Mouse (Mus musculus): ENCODE data around the gene Cavin4. TPM values are rescaled to one million over a fixed set of nuclear protein-coding genes. Genes with fewer than 3 reads are reported as not detected.

Cavin4 gene
- polyA plus RNA-seq, 1 experiment from 2014 or later = 2.7 TPM

DNA sequence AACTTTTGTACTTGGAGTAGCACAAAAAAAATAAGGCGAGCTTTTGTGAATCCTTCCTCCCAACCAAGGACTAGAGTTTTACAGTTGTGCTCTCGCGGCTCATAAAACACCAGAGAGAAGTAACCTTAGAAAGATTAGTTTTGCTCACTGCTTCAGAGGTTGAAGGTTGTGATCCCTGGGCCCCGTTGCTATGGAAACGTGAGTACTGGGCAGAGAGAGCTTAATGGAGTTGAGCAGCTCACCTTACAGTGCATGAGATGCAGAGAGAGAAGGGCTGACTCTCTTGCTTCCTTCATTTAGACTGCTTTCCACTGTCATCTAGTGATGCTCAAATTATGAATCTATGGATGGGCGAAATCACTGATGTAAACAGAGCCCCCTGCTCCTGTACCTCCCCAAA lies 29.8 kb upstream of the Cavin4 start:
- ATAC-seq (ENCODE audit: low read depth) = 0 out of 2 replicates have a peak, but pooled peaks have one; percentile 12
- WGBS = 70% methylated on average over 6 of the region's 6 CpGs
- H3K9ac ChIP-seq (replicated peaks; ENCODE audit: low read depth, low read length) = no peak overlapping the region
- no peaks in the 10 kb centered on the region for H3K27me3 ChIP-seq (ENCODE audit: control insufficient read depth, insufficient read depth, low read length)
- H3K4me2 ChIP-seq (ENCODE audit: low read depth, low read length) = no peak overlapping the region
- no peaks in the 10 kb centered on the region for H3K9me3 ChIP-seq (ENCODE audit: control insufficient read depth, low read length)
- H3K4me3 ChIP-seq (ENCODE audit: low read depth, low read length) = no peak overlapping the region
- H3K36me3 ChIP-seq (ENCODE audit: control insufficient read depth, insufficient read depth, low read length) = peaks cover 4% of the 10 kb centered on the region; the same call in 1 of the 2 replicates
- H3K4me1 ChIP-seq (ENCODE audit: control insufficient read depth, insufficient read depth, low read length) = no peaks in the 10 kb centered on the region
- no peak overlapping the region for H3K27ac ChIP-seq (ENCODE audit: low read depth, low read length)

DNA sequence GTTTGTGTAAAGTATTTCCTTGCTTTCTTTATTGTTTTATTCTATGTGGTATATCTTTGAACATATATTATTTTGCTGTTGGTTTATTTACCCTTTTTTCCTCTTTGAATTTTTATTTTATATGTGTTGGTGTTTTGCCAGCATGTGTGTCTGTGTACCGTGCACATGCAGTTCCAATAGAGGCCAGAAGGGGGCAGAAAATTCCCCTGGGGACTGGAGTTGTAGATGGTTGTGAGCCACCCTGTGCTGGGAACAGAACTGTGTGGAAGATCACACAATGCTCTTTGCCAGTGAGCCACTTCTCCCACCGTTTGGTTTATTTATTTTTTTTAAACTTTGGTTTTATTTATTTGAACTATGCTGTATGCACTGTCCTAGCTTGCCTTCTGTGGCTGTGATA lies 29.3 kb upstream of the Cavin4 start:
- H3K9me3 ChIP-seq (ENCODE audit: control insufficient read depth, low read length) = no peaks in the 10 kb centered on the region
- 83% methylated on average over 2 of the region's 2 CpGs for WGBS
- H3K9ac ChIP-seq (replicated peaks; ENCODE audit: low read depth, low read length) = no peak overlapping the region
- no peak overlapping the region for H3K4me2 ChIP-seq (ENCODE audit: low read depth, low read length)
- peaks cover 9% of the 10 kb centered on the region; the same call in 1 of the 2 replicates for H3K36me3 ChIP-seq (ENCODE audit: control insufficient read depth, insufficient read depth, low read length)
- no peak overlapping the region for H3K27ac ChIP-seq (ENCODE audit: low read depth, low read length)
- H3K27me3 ChIP-seq (ENCODE audit: control insufficient read depth, insufficient read depth, low read length) = no peaks in the 10 kb centered on the region
- H3K4me3 ChIP-seq (ENCODE audit: low read depth, low read length) = no peak overlapping the region
- peak; percentile 42 for ATAC-seq (ENCODE audit: low read depth)
- no peaks in the 10 kb centered on the region for H3K4me1 ChIP-seq (ENCODE audit: control insufficient read depth, insufficient read depth, low read length)

- H3K4me1 ChIP-seq (ENCODE audit: control insufficient read depth, insufficient read depth, low read length) = no peaks in the 10 kb centered on the region
- no peak for ATAC-seq (ENCODE audit: low read depth)
- 0 out of 2 replicates have a peak, but pooled peaks cover 14% of the 10 kb centered on the region for H3K36me3 ChIP-seq (ENCODE audit: control insufficient read depth, insufficient read depth, low read length)
- no peak overlapping the region for H3K27ac ChIP-seq (ENCODE audit: low read depth, low read length)
- no peak overlapping the region for H3K9ac ChIP-seq (replicated peaks; ENCODE audit: low read depth, low read length)
- H3K9me3 ChIP-seq (ENCODE audit: control insufficient read depth, low read length) = no peaks in the 10 kb centered on the region
- 96% methylated on average over 13 of the region's 13 CpGs for WGBS
- no peak overlapping the region for H3K4me3 ChIP-seq (ENCODE audit: low read depth, low read length)
- no peaks in the 10 kb centered on the region for H3K27me3 ChIP-seq (ENCODE audit: control insufficient read depth, insufficient read depth, low read length)
- H3K4me2 ChIP-seq (ENCODE audit: low read depth, low read length) = no peak overlapping the region
These were observed 26.5 kb upstream of the Cavin4 start for GRCm38 (mm10) chr4:48636831-48637230.

DNA sequence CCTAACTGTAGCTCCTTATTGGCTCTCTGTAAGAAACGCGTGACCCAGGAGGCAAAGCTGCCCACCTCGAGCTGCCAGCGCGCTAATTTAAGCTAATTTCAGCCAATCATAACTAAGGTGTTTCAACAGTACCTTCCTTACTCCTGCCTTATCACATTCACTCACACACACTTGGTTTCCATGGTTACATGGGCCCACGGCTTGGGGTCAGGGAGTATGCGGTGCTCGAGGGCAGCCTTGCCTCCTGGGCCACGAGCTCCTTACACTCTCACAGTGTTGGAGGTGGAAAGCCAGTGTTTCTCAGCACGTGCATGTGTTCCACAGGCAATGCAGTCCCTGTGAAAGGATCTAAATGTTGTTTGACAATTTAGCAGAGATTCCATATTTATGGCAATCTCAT lies 25.2 kb upstream of the Cavin4 start:
- H3K9me3 ChIP-seq (ENCODE audit: control insufficient read depth, low read length) = no peaks in the 10 kb centered on the region
- 76% methylated on average over 10 of the region's 10 CpGs for WGBS
- H3K4me2 ChIP-seq (ENCODE audit: low read depth, low read length) = no peak overlapping the region
- no peak overlapping the region for H3K27ac ChIP-seq (ENCODE audit: low read depth, low read length)
- H3K4me3 ChIP-seq (ENCODE audit: low read depth, low read length) = no peak overlapping the region
- ATAC-seq (ENCODE audit: low read depth) = no peak
- no peaks in the 10 kb centered on the region for H3K4me1 ChIP-seq (ENCODE audit: control insufficient read depth, insufficient read depth, low read length)
- H3K27me3 ChIP-seq (ENCODE audit: control insufficient read depth, insufficient read depth, low read length) = no peaks in the 10 kb centered on the region
- H3K9ac ChIP-seq (replicated peaks; ENCODE audit: low read depth, low read length) = no peak overlapping the region
- H3K36me3 ChIP-seq (ENCODE audit: control insufficient read depth, insufficient read depth, low read length) = peaks cover 19% of the 10 kb centered on the region; the same call in 1 of the 2 replicates

DNA sequence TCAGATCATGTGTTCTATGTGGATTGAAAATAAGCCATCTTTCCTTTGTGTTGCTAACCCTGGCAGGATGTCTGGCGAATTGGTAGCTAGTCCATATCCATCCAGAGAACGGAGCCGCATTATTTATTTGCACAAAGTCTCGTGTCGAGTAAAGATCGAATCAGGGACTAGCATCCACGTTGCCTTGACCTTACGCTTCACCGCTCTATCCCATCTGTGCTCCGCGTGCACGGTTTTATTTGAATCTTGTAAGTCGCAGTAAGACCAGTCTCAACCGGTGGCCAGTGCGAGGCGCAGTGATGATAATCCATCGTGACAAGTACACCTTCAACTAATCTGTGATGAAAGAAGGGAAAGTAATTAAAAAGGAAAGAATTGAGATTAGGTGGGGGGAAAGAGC lies 23.8 kb upstream of the Cavin4 start:
- Histone ChIP-seq H3K4me2 (ENCODE audit: low read depth, low read length) (no peak overlapping the region), H3K27me3 (ENCODE audit: control insufficient read depth, insufficient read depth, low read length) (no peaks in the 10 kb centered on the region), H3K9me3 (ENCODE audit: control insufficient read depth, low read length) (no peaks in the 10 kb centered on the region), H3K4me3 (ENCODE audit: low read depth, low read length) (no peak overlapping the region), H3K27ac (ENCODE audit: low read depth, low read length) (no peak overlapping the region), H3K9ac (replicated peaks; ENCODE audit: low read depth, low read length) (no peak overlapping the region), H3K36me3 (ENCODE audit: control insufficient read depth, insufficient read depth, low read length) (peaks cover 21% of the 10 kb centered on the region; the same call in 1 of the 2 replicates), H3K4me1 (ENCODE audit: control insufficient read depth, insufficient read depth, low read length) (no peaks in the 10 kb centered on the region)
- WGBS = 92% methylated on average over 17 of the region's 17 CpGs
- ATAC-seq (ENCODE audit: low read depth) = no peak

- no peak for ATAC-seq (ENCODE audit: low read depth)
- H3K4me2 ChIP-seq (ENCODE audit: low read depth, low read length) = no peak overlapping the region
- no peaks in the 10 kb centered on the region for H3K27me3 ChIP-seq (ENCODE audit: control insufficient read depth, insufficient read depth, low read length)
- no peaks in the 10 kb centered on the region for H3K4me1 ChIP-seq (ENCODE audit: control insufficient read depth, insufficient read depth, low read length)
- no peak overlapping the region for H3K4me3 ChIP-seq (ENCODE audit: low read depth, low read length)
- 81% methylated on average over 6 of the region's 6 CpGs for WGBS
- H3K27ac ChIP-seq (ENCODE audit: low read depth, low read length) = no peak overlapping the region
- H3K9ac ChIP-seq (replicated peaks; ENCODE audit: low read depth, low read length) = no peak overlapping the region
- H3K36me3 ChIP-seq (ENCODE audit: control insufficient read depth, insufficient read depth, low read length) = peaks cover 19% of the 10 kb centered on the region; the same call in 1 of the 2 replicates
- no peaks in the 10 kb centered on the region for H3K9me3 ChIP-seq (ENCODE audit: control insufficient read depth, low read length)
These were observed 19.5 kb upstream of the Cavin4 start for GRCm38 (mm10) chr4:48643801-48644200.

DNA sequence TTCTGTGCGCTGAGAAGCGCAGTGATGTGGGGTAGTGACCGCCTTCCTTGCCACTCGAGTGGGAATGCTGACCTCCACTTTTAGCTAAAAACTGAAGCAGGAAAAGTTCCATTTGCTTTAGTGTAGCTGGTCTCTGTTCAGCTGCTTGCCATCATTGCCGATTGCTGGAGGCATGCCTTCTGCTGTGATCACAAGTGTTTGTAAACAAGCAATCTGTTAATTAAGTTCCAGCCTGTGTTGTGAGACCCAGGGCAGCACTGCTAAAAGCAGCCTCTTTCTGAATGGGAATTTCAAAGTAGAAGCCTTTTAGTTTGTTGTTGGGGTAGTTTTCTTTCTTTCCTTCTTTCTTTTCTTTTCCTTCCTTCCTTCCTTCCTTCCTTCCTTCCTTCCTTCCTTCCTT lies 17.2 kb upstream of the Cavin4 start:
- ATAC-seq (ENCODE audit: low read depth) = no peak
- H3K4me2 ChIP-seq (ENCODE audit: low read depth, low read length) = no peak overlapping the region
- WGBS = 95% methylated on average over 5 of the region's 5 CpGs
- no peak overlapping the region for H3K9ac ChIP-seq (replicated peaks; ENCODE audit: low read depth, low read length)
- peaks cover 16% of the 10 kb centered on the region; the same call in 1 of the 2 replicates for H3K36me3 ChIP-seq (ENCODE audit: control insufficient read depth, insufficient read depth, low read length)
- H3K27ac ChIP-seq (ENCODE audit: low read depth, low read length) = no peak overlapping the region
- no peaks in the 10 kb centered on the region for H3K9me3 ChIP-seq (ENCODE audit: control insufficient read depth, low read length)
- H3K4me3 ChIP-seq (ENCODE audit: low read depth, low read length) = no peak overlapping the region
- H3K4me1 ChIP-seq (ENCODE audit: control insufficient read depth, insufficient read depth, low read length) = no peaks in the 10 kb centered on the region
- H3K27me3 ChIP-seq (ENCODE audit: control insufficient read depth, insufficient read depth, low read length) = no peaks in the 10 kb centered on the region

DNA sequence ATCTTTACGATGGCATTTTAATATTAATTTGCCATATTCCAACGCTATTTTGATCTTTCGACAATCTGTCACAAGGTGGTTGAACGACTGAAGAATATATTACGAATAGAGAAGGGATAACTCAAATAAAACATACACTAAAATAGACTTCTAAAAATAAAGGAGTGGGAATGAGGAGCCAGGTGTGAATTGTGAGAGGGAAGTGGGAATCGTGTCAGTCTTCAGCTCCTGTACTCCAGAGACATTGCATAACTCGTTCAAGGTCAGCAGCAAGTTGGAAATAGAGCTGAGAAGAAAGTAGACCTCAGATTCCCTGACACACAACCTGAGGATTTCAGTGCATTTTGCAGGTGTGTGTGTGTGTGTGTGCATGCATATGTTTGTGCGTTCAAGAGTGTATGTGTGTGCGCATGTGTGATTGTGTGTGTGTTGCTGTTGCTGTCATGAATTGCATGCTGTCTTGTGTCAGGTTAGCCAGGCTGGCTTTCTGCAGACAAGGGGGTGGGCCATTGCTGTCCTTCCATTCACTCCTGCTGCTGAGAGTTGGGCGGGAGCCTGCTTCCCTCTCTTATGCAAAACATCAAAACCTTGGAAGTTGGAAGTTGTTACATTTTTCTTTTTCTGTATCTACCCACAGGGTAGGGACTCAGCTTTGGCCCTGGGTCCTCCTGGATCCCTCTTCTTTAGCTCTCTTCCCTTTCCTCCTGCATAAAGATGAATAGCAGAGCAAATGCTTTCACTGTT lies 12.5 kb upstream of the Cavin4 start:
- Histone ChIP-seq H3K36me3 (ENCODE audit: control insufficient read depth, insufficient read depth, low read length) (peaks cover 20% of the 10 kb centered on the region; the same call in 1 of the 2 replicates), H3K9ac (replicated peaks; ENCODE audit: low read depth, low read length) (no peak overlapping the region)

DNA sequence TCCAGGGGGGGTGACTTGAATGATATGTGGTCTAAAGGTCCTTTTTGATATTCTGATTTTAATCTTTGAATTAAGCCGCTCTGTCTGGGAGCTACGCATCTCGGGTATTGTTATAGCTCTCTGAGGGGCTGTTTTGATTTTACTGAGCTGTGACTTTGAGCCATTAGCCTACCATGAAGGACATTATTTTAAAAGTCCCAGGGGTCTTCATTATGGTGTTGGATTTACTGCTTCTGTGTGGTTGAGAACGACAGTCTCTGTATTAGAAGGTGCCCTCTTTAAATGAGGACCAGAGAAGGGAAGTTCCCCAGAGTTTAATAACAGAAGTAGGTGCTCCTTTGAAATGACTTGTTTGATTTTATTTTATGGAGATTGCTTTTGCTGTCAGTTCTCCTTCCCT lies 9.2 kb upstream of the Cavin4 start:
- Histone ChIP-seq H3K9me3 (ENCODE audit: control insufficient read depth, low read length) (no peaks in the 10 kb centered on the region), H3K4me2 (ENCODE audit: low read depth, low read length) (no peak overlapping the region), H3K27me3 (ENCODE audit: control insufficient read depth, insufficient read depth, low read length) (no peaks in the 10 kb centered on the region), H3K36me3 (ENCODE audit: control insufficient read depth, insufficient read depth, low read length) (peaks cover 19% of the 10 kb centered on the region; the same call in 1 of the 2 replicates), H3K4me1 (ENCODE audit: control insufficient read depth, insufficient read depth, low read length) (no peaks in the 10 kb centered on the region), H3K4me3 (ENCODE audit: low read depth, low read length) (no peak overlapping the region), H3K27ac (ENCODE audit: low read depth, low read length) (no peak overlapping the region), H3K9ac (replicated peaks; ENCODE audit: low read depth, low read length) (no peak overlapping the region)
- 26% methylated on average over 4 of the region's 4 CpGs for WGBS
- peak; percentile 65 for ATAC-seq (ENCODE audit: low read depth)

More for the DNA sequence above, 12.5 kb upstream of the Cavin4 start:
- Histone ChIP-seq H3K9me3 (ENCODE audit: control insufficient read depth, low read length) (no peaks in the 10 kb centered on the region), H3K4me1 (ENCODE audit: control insufficient read depth, insufficient read depth, low read length) (no peaks in the 10 kb centered on the region), H3K27ac (ENCODE audit: low read depth, low read length) (no peak overlapping the region), H3K4me3 (ENCODE audit: low read depth, low read length) (no peak overlapping the region), H3K27me3 (ENCODE audit: control insufficient read depth, insufficient read depth, low read length) (no peaks in the 10 kb centered on the region), H3K4me2 (ENCODE audit: low read depth, low read length) (no peak overlapping the region)
- ATAC-seq (ENCODE audit: low read depth) = no peak
- 93% methylated on average over 10 of the region's 10 CpGs for WGBS
